Mouse (Mus musculus) limb, embryonic 11.5 days (tissue): ENCODE measurements around the gene Zbtb24. TPM values are rescaled to one million over a fixed set of nuclear protein-coding genes. Genes with fewer than 3 reads are reported as not detected.
"Not testable (repeated sequence)": the region's sequence is repeated elsewhere in the genome, so short reads cannot be mapped to it uniquely, and the experiment has no call there.

Experiments
- ATAC-seq: fragments of 200-750 bp; cut with Nextera tagmentation; 2 replicates; pipeline ENCODE4 v1.8.0; 2017; ENCODE audit warnings: low read depth; ENCODE audit not compliant: insufficient number of reproducible peaks, low FRiP score, low TSS enrichment
- DNase-seq: peaks from one replicate; pipeline ENCODE4 v3.0.0-alpha.2; 2015; ENCODE audit warnings: low spot score
- H3K27ac ChIP-seq: fragments of 300-500 bp; sonication (generic); replicated peaks from 2 replicates; pipeline ENCODE4 v1.5.1; 2014; ENCODE audit warnings: low read depth, mild to moderate bottlenecking, low read length
- H3K27me3 ChIP-seq: fragments of 300-500 bp; sonication (generic); 2 replicates; pipeline ENCODE4 v1.6.1; 2014; ENCODE audit warnings: mild to moderate bottlenecking, low read length, mixed read lengths; ENCODE audit not compliant: control insufficient read depth, insufficient read depth
- H3K36me3 ChIP-seq: fragments of 300-500 bp; sonication (generic); 2 replicates; pipeline ENCODE4 v1.6.1; 2014; ENCODE audit warnings: mild to moderate bottlenecking, low read length, moderate library complexity, mixed read lengths; ENCODE audit not compliant: control insufficient read depth, insufficient read depth
- H3K4me1 ChIP-seq: fragments of 300-500 bp; sonication (generic); 2 replicates; pipeline ENCODE4 v1.6.1; 2014; ENCODE audit warnings: low read length, mixed read lengths; ENCODE audit not compliant: control insufficient read depth, insufficient read depth
- H3K4me2 ChIP-seq: fragments of 300-500 bp; sonication (generic); 2 replicates; pipeline ENCODE4 v1.6.1; 2014; ENCODE audit warnings: low read depth, mild to moderate bottlenecking, moderate library complexity; ENCODE audit not compliant: severe bottlenecking
- H3K4me3 ChIP-seq: fragments of 300-500 bp; sonication (generic); 2 replicates; pipeline ENCODE4 v1.5.1; 2014; ENCODE audit warnings: low read depth, low read length
- H3K9ac ChIP-seq: fragments of 300-500 bp; sonication (generic); 2 replicates; pipeline ENCODE4 v1.6.1; 2014; ENCODE audit warnings: mild to moderate bottlenecking, low read length
- H3K9me3 ChIP-seq: fragments of 300-500 bp; sonication (generic); 2 replicates; pipeline ENCODE4 v1.6.1; 2016; ENCODE audit warnings: low read length; ENCODE audit not compliant: control insufficient read depth
- WGBS: fragments of 180-500 bp; shearing (Covaris S2); extraction: QIAGEN DNeasy Blood & Tissue Kit; methylation state at CpG from one replicate; pipeline ENCODE4 v1.1.7; 2014; 5-methylcytosine and 5-hydroxymethylcytosine counted together
- polyA plus RNA-seq: library from polyadenylated mRNA; unstranded; fragments of >200 nt; fragmentation: Nextera tagmentation; extraction: Ambion mirVana; gene quantifications from 2 replicates; pipeline ENCODE4 v1.2.1, GENCODE M21; 2014

Gene Zbtb24
- polyA plus RNA-seq, 1 experiment from 2014 or later: 17.3 TPM

DNA sequence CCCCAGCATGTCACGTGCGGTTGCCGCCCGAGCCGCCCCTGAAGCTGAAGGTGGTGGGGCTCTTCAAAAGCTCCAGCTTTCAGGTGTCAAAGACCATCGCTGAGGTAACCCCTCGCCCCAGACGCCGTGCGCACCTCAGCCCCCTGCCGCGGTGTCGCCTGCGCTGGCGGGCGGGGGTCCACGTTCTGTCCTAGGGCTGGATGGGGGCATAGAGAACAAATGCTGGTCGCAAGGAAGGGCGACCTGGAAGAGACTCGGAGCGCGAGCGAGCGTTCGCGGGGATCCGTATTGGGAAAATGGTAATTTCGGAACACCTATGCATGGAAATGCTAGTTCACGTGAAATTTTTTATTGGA is 40.3 kb downstream of the Zbtb24 start:
- no peaks in the 10 kb centered on the region for H3K9me3 ChIP-seq
- H3K36me3 ChIP-seq: no peaks in the 10 kb centered on the region; the same call in 1 of the 2 replicates
- under 1% methylated on average over 29 of the region's 29 CpGs for WGBS
- peak overlapping the region; percentile 47 for H3K4me3 ChIP-seq
- no peak for DNase-seq
- no peak overlapping the region for H3K27ac ChIP-seq
- H3K4me2 ChIP-seq: peak overlapping the region; percentile 94
- ATAC-seq: no peak; the same call in 1 of the 2 replicates
- H3K9ac ChIP-seq: peak overlapping the region; percentile 77
- H3K27me3 ChIP-seq: no peaks in the 10 kb centered on the region
- peaks cover 8% of the 10 kb centered on the region for H3K4me1 ChIP-seq

DNA sequence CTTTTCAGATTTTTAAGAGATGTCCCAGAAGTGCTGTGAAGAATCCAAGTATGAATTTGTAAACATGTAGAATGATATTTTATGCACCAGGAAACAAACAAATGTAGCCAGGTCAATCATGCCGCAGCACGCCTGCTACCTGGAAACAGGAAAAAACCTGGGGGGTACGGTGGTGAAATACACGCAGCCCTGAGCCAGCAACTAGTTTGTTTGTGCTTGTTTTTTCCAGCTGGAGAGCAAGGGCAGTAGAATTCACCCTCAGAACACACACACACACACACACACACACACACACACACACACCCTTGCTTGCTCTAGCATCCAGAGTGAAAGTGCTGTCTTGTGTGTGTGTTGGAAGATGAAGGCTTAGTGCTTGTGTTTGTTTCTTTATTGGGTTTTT is 40.9 kb downstream of the Zbtb24 start:
- Histone ChIP-seq H3K36me3 (no peaks in the 10 kb centered on the region; the same call in 1 of the 2 replicates), H3K27me3 (no peaks in the 10 kb centered on the region), H3K4me2 (no peak overlapping the region), H3K4me1 (peaks cover 8% of the 10 kb centered on the region), H3K9ac (no peak overlapping the region), H3K27ac (no peak overlapping the region), H3K4me3 (no peak overlapping the region), H3K9me3 (no peaks in the 10 kb centered on the region)
- DNase-seq (no peak), ATAC-seq (no peak)
- 52% methylated on average over 4 of the region's 4 CpGs for WGBS

DNA sequence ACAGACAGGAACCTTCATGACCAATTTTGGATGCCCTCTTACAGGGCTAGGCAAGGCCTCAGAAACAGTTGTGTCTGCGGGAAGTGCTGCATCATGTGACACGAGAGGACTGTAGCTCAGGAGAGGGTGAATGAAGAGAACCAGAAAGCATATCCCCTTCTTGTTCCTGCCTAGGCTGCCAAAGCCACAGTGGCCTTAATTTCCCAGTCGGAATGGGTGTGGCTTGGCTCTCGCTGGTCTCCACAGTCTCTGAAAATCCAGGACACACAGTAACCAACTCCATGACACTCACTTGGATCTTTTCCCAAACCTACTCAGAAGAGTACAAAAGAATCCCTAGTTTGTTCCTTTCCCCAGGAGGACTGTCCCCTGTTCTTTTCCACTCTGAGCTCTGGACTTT is 50.8 kb downstream of the Zbtb24 start:
- Histone ChIP-seq H3K4me2 (no peak overlapping the region), H3K9ac (no peak overlapping the region), H3K4me1 (no peaks in the 10 kb centered on the region), H3K36me3 (no peaks in the 10 kb centered on the region), H3K27me3 (no peaks in the 10 kb centered on the region), H3K4me3 (no peak overlapping the region), H3K9me3 (no peaks in the 10 kb centered on the region), H3K27ac (no peak overlapping the region)
- ATAC-seq: no peak
- 71% methylated on average over 4 of the region's 4 CpGs for WGBS
- DNase-seq: no peak

DNA sequence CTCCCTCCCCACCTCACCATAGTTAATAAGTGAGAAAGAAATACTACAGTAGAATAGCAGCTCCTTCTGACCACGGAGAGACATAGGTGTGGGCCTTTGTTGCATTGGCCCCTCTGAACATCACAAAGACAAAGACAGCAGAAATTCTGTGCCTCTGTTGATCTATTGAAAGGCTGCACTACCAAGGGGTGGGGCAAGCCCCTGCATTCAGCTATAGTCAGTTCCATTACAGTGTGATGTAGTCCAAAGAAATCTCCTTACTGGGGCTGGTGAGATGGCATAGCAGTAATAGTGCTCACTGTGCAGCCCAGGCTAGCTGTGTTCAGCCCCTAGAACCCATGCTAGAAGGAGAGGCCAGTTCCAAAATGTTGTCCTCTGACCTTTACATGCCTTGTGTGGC is 54.8 kb downstream of the Zbtb24 start:
- no peak for DNase-seq
- Histone ChIP-seq H3K36me3 (no peaks in the 10 kb centered on the region), H3K27ac (no peak overlapping the region), H3K4me2 (no peak overlapping the region), H3K4me3 (no peak overlapping the region), H3K27me3 (no peaks in the 10 kb centered on the region), H3K9ac (no peak overlapping the region), H3K9me3 (no peaks in the 10 kb centered on the region), H3K4me1 (no peaks in the 10 kb centered on the region)
- no peak for ATAC-seq
- 83% methylated on average over 1 of the region's 1 CpGs for WGBS

DNA sequence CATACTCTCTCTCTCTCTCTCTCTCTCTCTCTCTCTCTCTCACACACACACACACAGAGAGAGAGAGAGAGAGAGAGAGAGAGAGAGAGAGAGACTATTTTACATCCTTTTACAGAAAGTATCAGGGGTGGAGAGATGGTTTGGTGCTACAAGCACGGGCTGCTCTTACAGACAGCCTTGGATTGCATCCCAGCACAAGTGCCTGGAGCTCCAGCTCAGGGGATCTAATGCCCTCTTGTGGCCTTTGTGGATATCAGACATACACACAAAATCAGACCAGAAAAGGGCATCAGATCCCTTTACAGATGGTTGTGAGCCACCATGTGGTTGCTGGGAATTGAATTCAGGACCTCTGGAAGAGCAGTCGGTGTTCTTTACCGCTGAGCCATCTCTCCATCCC is 55.3 kb downstream of the Zbtb24 start:
- H3K36me3 ChIP-seq, H3K9me3 ChIP-seq, H3K9ac ChIP-seq, H3K4me1 ChIP-seq, H3K4me2 ChIP-seq, H3K27ac ChIP-seq, H3K4me3 ChIP-seq, ATAC-seq, H3K27me3 ChIP-seq: not testable (repeated sequence)
- 2% methylated on average over 3 of the region's 3 CpGs for WGBS
- peak; percentile 70 for DNase-seq

DNA sequence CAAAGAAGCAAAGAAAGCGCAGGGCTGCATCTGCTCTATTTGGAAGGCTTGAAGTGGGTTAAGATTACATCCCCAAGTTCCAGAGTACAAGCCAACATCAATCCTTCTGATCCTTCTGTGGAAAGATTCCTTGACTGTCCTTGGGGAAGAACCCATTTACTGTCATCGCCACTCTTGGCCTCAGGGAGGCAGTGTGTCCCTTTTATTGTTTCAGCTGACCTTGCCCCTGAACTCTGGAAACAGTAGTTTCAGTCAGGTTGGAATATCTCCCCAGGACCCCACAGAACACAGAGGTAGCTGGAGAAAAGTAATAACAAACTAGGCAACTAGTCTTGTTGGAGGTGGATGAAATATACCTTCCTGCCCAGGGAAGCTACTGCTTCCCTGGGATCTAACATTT is 59.0 kb downstream of the Zbtb24 start:
- no peaks in the 10 kb centered on the region for H3K36me3 ChIP-seq
- no peak overlapping the region for H3K4me2 ChIP-seq
- no peak overlapping the region for H3K4me3 ChIP-seq
- no peak overlapping the region for H3K27ac ChIP-seq
- 32% methylated on average over 2 of the region's 2 CpGs for WGBS
- H3K9ac ChIP-seq: no peak overlapping the region
- DNase-seq (peak; percentile 33), ATAC-seq (no peak)
- no peaks in the 10 kb centered on the region for H3K4me1 ChIP-seq
- no peaks in the 10 kb centered on the region for H3K27me3 ChIP-seq
- H3K9me3 ChIP-seq: no peaks in the 10 kb centered on the region

DNA sequence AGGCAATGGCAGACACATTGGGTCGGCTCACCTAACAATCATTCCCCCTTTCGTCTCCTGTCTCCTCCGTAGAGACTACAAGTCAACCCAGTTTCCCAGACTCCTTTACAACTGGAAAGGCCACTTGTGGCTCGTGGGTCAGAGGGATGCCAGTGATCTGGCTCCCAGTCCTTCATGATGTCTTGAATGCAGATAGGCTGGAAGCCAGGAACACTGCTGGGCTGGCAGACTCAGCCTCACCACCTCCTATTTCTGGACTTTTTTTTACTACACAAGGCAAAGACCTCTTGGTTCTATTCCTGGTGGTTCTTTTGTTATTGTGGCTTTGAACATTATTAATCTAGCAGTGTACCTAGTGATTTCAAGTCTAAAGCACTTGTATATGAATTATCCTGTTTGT is 64.1 kb downstream of the Zbtb24 start:
- Histone ChIP-seq H3K27me3 (no peaks in the 10 kb centered on the region), H3K4me1 (no peaks in the 10 kb centered on the region), H3K9me3 (no peaks in the 10 kb centered on the region), H3K36me3 (no peaks in the 10 kb centered on the region), H3K9ac (no peak overlapping the region), H3K4me3 (no peak overlapping the region), H3K4me2 (no peak overlapping the region), H3K27ac (no peak overlapping the region)
- DNase-seq (no peak), ATAC-seq (no peak)
- 74% methylated on average over 4 of the region's 4 CpGs for WGBS

DNA sequence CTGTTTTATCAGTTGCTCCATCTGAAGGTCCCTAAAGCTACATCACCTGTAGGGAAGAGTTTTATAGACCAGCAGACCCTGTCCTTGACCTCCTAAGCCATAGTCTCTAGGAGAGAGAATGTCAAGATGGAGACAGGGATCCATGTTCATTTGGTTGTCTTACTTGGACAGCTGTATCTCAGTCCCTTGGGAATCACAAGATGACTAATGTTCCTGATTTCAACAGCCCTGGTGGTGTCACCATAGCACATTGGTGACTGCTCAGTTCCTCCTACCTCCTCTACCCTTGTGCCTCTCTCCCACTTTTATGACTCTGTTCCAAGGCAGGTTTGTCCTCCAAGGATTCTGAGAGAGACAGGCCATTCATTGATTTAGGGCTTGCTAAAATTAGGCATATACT is 64.7 kb downstream of the Zbtb24 start:
- Histone ChIP-seq H3K9ac (no peak overlapping the region), H3K4me3 (no peak overlapping the region), H3K9me3 (no peaks in the 10 kb centered on the region), H3K4me1 (no peaks in the 10 kb centered on the region), H3K27ac (no peak overlapping the region), H3K27me3 (no peaks in the 10 kb centered on the region), H3K4me2 (no peak overlapping the region), H3K36me3 (no peaks in the 10 kb centered on the region)
- DNase-seq (no peak), ATAC-seq (no peak)
